Mouse (Mus musculus) lung, adult 18-20 months (tissue): Measurements from ENCODE around the gene Vmn2r21.
"Not testable (repeated sequence)": the region's sequence is repeated elsewhere in the genome, so short reads cannot be mapped to it uniquely, and the experiment has no call there.

Experiments
- DNase-seq, 2 experiments: peaks; one replicate each; pipeline ENCODE4 v3.0.0; 2022; ENCODE audit warnings: mixed read lengths in 2 of 2

Vmn2r21 gene

GRCm38 (mm10) chr6:123533306-123533705 lies at the start of gene Vmn2r21:
TSS of gene Vmn2r21 (minus strand) at chr6:123533406.
- DNase-seq, result not testable (repeated sequence)

GRCm38 (mm10) chr6:123574698-123575097 lies 41.5 kb upstream of the Vmn2r21 start:
- not testable (repeated sequence) for DNase-seq

- not testable (repeated sequence) for DNase-seq
Measured at GRCm38 (mm10) chr6:123539755-123540154, 6.5 kb upstream of the Vmn2r21 start.

- DNase-seq, result not testable (repeated sequence)
Measured at GRCm38 (mm10) chr6:123522263-123523011, 10.8 kb downstream of the Vmn2r21 start.

- not testable (repeated sequence) for DNase-seq
Measured at GRCm38 (mm10) chr6:123473045-123473444, 60.2 kb downstream of the Vmn2r21 start.

- not testable (repeated sequence) for DNase-seq
Measured at GRCm38 (mm10) chr6:123472458-123472987, 60.7 kb downstream of the Vmn2r21 start.

- not testable (repeated sequence) for DNase-seq
Measured at GRCm38 (mm10) chr6:123468651-123469050, 64.6 kb downstream of the Vmn2r21 start.
